Mouse (Mus musculus) hindbrain, embryonic 14.5 days (tissue): Measurements from ENCODE around the gene Car1. TPM values are rescaled to one million over a fixed set of nuclear protein-coding genes. Genes with fewer than 3 reads are reported as not detected.
"Not testable (repeated sequence)": the region's sequence is repeated elsewhere in the genome, so short reads cannot be mapped to it uniquely, and the experiment has no call there.

Experiments used
- ATAC-seq: fragments of 200-750 bp; cut with Nextera tagmentation; 2 replicates; pipeline ENCODE4 v1.8.0; 2017; ENCODE audit warnings: moderate number of reproducible peaks, mild to moderate bottlenecking, moderate TSS enrichment, moderate library complexity; ENCODE audit not compliant: low FRiP score
- DNase-seq: peaks from one replicate; pipeline ENCODE4 v3.0.0-alpha.2; 2015; ENCODE audit warnings: low spot score
- H3K27ac ChIP-seq: fragments of 300-500 bp; sonication (generic); 2 replicates; pipeline ENCODE4 v1.5.1; 2014; ENCODE audit warnings: mild to moderate bottlenecking, moderate library complexity
- H3K27me3 ChIP-seq: fragments of 300-500 bp; sonication (generic); 2 replicates; pipeline ENCODE4 v1.6.1; 2014; ENCODE audit warnings: mild to moderate bottlenecking, low read length, mixed read lengths; ENCODE audit not compliant: control insufficient read depth, insufficient read depth
- H3K36me3 ChIP-seq: fragments of 300-500 bp; sonication (generic); replicated peaks from 2 replicates; pipeline ENCODE4 v1.6.1; 2014; ENCODE audit not compliant: control insufficient read depth, insufficient read depth
- H3K4me1 ChIP-seq: fragments of 300-500 bp; sonication (generic); replicated peaks from 2 replicates; pipeline ENCODE4 v1.6.1; 2014; ENCODE audit warnings: antibody characterized with exemption, low read length, mixed read lengths; ENCODE audit not compliant: control insufficient read depth, insufficient read depth
- H3K4me2 ChIP-seq: fragments of 300-500 bp; sonication (generic); replicated peaks from 2 replicates; pipeline ENCODE4 v1.6.1; 2014; ENCODE audit warnings: mild to moderate bottlenecking, moderate library complexity
- H3K4me3 ChIP-seq: fragments of 300-500 bp; sonication (generic); replicated peaks from 2 replicates; pipeline ENCODE4 v1.5.1; 2014; ENCODE audit warnings: mild to moderate bottlenecking, low read length
- H3K9ac ChIP-seq: fragments of 300-500 bp; sonication (generic); 2 replicates; pipeline ENCODE4 v1.6.1; 2014
- H3K9me3 ChIP-seq: fragments of 300-500 bp; sonication (generic); 2 replicates; pipeline ENCODE4 v1.6.1; 2016; ENCODE audit warnings: low read length; ENCODE audit not compliant: control insufficient read depth
- WGBS: fragments of 180-500 bp; shearing (Covaris S2); extraction: QIAGEN DNeasy Blood & Tissue Kit; methylation state at CpG from one replicate; pipeline ENCODE4 v1.1.7; 2014; 5-methylcytosine and 5-hydroxymethylcytosine counted together
- polyA plus RNA-seq: library from polyadenylated mRNA; unstranded; fragments of >200 nt; fragmentation: Nextera tagmentation; extraction: Ambion mirVana; gene quantifications from 2 replicates; pipeline ENCODE4 v1.2.1, GENCODE M21; 2014

The Car1 gene
- polyA plus RNA-seq, 1 experiment from 2014 or later, result not detected

DNA sequence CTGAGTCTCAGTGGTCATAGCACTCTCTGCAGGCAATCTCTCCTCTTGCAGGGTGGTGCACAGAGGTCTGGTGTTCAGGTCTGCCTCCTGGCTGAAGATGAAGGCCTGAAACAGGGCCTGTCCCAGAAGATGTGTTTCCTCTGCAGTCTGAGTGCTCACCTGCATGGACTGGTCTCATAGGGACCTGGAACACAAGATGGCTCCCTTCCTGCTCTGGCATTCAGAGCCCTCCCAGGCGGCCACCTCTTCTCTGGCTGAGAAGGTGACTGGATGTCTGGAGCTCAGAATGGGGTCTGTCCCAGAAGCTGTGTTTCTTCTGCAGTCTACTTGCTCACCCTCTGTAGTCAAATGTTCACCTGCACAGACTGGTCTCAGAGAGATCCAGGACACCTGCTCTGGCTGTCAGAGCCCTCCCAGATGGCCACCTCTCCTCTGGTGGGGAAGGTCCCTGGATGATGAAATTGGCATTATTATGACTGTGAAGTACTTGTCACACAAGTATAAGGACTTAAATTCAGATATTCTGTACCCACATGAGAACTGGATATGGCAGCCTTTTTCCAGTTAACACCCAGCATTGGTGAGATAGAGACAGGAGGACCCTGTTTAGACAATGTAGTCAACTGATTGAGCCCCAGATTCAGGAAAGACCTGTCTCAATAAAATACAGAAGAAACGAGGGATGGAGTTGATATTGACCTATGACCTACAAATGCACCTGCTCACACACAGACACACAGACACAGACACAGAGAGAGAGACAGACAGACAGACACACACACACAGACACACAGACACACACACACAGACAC is 43.2 kb downstream of the Car1 start:
- Histone ChIP-seq H3K27ac (no peak overlapping the region), H3K4me2 (no peak overlapping the region), H3K4me3 (no peak overlapping the region), H3K4me1 (no peaks in the 10 kb centered on the region), H3K27me3 (no peaks in the 10 kb centered on the region), H3K9me3 (no peaks in the 10 kb centered on the region), H3K36me3 (no peaks in the 10 kb centered on the region), H3K9ac (no peak overlapping the region)
- 83% methylated on average over 2 of the region's 2 CpGs for WGBS
- DNase-seq (no peak), ATAC-seq (no peak)

DNA sequence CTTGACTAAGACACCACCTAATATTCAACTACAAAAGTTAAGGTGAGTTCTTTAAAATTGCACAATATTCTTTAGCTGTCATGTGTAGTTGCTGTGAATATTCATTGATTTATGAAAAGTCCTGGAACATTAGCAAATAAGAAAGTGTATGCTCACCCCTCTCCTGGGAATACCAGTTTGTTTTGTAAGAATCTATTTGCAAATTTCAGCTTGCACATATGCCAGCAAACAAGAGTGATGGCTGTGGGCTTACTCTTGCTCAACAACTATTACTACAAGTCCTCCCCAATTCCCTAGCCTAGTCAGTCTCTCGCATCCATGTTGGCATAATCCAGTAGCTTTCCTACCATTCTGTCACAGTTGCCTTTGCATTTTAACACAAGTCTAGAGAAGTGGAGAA is 52.5 kb downstream of the Car1 start:
- Histone ChIP-seq H3K9ac (no peak overlapping the region), H3K4me3 (no peak overlapping the region), H3K27ac (no peak overlapping the region), H3K9me3 (no peaks in the 10 kb centered on the region), H3K36me3 (no peaks in the 10 kb centered on the region), H3K4me1 (no peaks in the 10 kb centered on the region), H3K27me3 (no peaks in the 10 kb centered on the region), H3K4me2 (no peak overlapping the region)
- DNase-seq (no peak), ATAC-seq (no peak)
- WGBS, result 97% methylated on average over 1 of the region's 1 CpGs

DNA sequence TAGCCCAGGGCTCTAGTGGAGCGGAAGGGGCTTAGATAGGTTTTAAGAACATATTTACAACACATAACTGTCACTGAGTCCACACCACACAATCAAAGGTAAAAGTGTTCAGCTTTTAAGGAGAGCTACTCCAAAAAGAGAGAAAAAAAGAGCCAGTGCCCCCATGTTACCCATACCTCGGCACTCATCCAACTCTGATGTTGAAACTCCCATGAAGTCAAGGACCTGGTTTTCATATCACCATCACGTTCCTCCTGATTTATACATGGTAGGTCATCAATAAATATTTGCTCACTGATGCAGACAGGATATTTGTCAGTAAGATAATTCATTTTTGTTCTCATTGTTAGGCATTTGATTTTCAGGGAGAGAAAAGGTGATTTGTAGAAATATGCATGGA is 62.1 kb downstream of the Car1 start:
- Histone ChIP-seq H3K4me3 (no peak overlapping the region), H3K9ac (no peak overlapping the region), H3K36me3 (no peaks in the 10 kb centered on the region), H3K9me3 (no peaks in the 10 kb centered on the region), H3K27ac (no peak overlapping the region), H3K27me3 (no peaks in the 10 kb centered on the region), H3K4me1 (no peaks in the 10 kb centered on the region), H3K4me2 (no peak overlapping the region)
- DNase-seq (no peak), ATAC-seq (no peak)
- WGBS, result 90% methylated on average over 3 of the region's 3 CpGs

DNA sequence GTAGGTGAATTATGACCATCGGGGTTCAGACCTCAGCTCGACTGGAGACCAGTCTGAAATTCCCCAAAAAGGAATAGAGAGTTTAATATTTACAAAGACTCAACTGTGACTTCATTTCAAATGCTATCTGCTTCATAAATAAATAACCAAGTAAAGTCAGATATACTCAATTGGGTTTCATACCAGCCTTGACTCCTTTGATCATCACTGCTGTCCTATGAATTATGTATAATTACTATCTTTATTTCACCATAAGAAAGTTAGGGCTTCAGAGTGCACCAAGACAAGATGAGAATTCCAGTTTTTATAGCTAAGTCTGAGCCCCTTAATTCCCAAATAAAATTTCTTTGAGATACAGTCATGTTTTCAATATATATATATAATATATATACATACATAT is 69.9 kb downstream of the Car1 start:
- ATAC-seq (no peak), DNase-seq (no peak)
- no peaks in the 10 kb centered on the region for H3K36me3 ChIP-seq
- H3K27ac ChIP-seq, result no peak overlapping the region
- H3K4me1 ChIP-seq, result no peaks in the 10 kb centered on the region
- no peaks in the 10 kb centered on the region for H3K9me3 ChIP-seq
- no peak overlapping the region for H3K4me3 ChIP-seq
- H3K27me3 ChIP-seq, result no peaks in the 10 kb centered on the region
- no peak overlapping the region for H3K9ac ChIP-seq
- WGBS, result 82% methylated on average over 2 of the region's 2 CpGs
- H3K4me2 ChIP-seq, result no peak overlapping the region

DNA sequence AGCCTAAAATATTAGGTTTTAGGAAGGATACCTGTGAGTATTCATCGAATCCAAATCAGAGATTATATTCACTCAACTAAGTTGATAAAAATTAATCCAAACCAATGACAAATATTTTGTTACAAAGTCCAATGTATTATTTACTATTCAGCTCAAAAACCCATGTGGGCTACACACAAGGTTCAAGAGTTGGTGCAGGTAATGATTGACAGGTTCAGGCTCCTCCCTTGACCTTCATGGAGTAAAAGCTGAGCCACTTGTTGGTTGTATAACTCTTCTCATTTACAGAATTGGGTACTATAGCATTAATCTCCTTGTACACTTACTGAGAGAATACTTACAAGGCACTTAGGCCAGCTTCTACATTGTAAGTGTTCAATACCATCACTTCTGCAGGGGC is 80.7 kb downstream of the Car1 start:
- ATAC-seq, H3K9ac ChIP-seq, H3K27me3 ChIP-seq, H3K4me1 ChIP-seq, H3K9me3 ChIP-seq, H3K27ac ChIP-seq, H3K4me2 ChIP-seq, H3K4me3 ChIP-seq, H3K36me3 ChIP-seq, DNase-seq: not testable (repeated sequence)
- whole genome bisulfite sequencing, result 98% methylated on average over 1 of the region's 1 CpGs

DNA sequence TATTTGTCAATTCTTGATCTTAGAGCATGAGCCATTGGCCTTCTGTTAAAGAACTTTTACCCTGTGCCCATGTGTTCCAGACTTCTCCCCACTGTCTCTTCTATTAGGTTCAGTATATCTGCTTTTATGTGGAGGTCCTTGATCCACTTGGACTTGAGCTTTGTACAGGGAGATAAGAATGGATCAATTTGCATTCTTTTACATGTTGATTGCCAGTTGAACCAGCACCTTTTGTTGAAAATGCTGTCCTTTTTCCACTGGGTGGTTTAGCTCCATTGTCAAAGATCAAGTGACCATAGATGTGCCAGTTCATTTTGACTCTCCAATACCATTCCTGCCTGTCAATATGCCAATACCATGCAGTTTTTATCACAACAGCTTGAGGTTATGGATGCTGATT is 82.7 kb downstream of the Car1 start:
- H3K9me3 ChIP-seq, ATAC-seq, H3K4me3 ChIP-seq, H3K4me1 ChIP-seq, H3K27me3 ChIP-seq, H3K36me3 ChIP-seq, H3K4me2 ChIP-seq, H3K9ac ChIP-seq, DNase-seq, H3K27ac ChIP-seq: not testable (repeated sequence)

Other genes with a start within 250 kb of the Car1 start
- gene 1810022K09Rik, start 197.1 kb downstream of the Car1 start, polyA plus RNA-seq, result 311 and 373 TPM in 2 replicates
- gene Car13, start 166.6 kb downstream of the Car1 start, polyA plus RNA-seq, result 1.1 and 1.2 TPM in 2 replicates
- gene Car3, start 55.1 kb upstream of the Car1 start, polyA plus RNA-seq, result 0.82 and 1.6 TPM in 2 replicates
- 43.5 and 44.7 TPM in 2 replicates for gene Car2, start 77.9 kb upstream of the Car1 start, polyA plus RNA-seq